Mouse (Mus musculus) adrenal gland, adult 2 months (tissue): ENCODE results near the gene Orai1. TPM values are rescaled to one million over a fixed set of nuclear protein-coding genes. Genes with fewer than 3 reads are reported as not detected.

Experiments used
- DNase-seq: peaks from one replicate; pipeline ENCODE4 v3.0.0; 2021
- polyA plus RNA-seq: library from polyadenylated mRNA; depleted of rRNA; stranded (reverse); fragments of >200 nt; gene quantifications from 2 replicates; pipeline ENCODE4 v1.2.3, GENCODE M21; 2012
- total RNA-seq, 2 experiments: library from RNA; stranded (reverse); gene quantifications; 2 replicates each; pipeline ENCODE4 v1.2.3; 2021

Gene Orai1
- total and polyA plus RNA-seq, 3 experiments = 9.8 to 56.8 (median 13.6) TPM

DNA sequence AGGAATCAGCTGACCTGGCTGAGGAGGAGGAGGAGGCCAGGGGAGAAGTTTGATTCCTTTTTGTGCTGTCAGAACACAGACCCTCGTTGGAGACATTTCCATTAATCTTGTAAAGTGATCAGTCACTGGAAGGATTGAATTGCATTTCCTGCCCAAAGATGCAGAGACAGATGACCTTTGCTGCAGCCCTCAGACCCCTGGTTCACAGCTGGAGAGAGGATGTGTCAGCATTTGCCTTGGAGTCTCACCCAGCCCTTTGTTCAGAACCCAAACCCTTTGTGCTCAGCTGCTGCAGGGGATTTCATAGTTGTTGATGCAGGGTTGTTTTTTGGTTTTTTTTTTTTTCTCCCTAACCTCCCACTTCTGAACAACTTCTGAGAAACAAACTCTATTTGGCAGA, 20.0 kb upstream of the Orai1 start:
- DNase-seq = no peak

DNA sequence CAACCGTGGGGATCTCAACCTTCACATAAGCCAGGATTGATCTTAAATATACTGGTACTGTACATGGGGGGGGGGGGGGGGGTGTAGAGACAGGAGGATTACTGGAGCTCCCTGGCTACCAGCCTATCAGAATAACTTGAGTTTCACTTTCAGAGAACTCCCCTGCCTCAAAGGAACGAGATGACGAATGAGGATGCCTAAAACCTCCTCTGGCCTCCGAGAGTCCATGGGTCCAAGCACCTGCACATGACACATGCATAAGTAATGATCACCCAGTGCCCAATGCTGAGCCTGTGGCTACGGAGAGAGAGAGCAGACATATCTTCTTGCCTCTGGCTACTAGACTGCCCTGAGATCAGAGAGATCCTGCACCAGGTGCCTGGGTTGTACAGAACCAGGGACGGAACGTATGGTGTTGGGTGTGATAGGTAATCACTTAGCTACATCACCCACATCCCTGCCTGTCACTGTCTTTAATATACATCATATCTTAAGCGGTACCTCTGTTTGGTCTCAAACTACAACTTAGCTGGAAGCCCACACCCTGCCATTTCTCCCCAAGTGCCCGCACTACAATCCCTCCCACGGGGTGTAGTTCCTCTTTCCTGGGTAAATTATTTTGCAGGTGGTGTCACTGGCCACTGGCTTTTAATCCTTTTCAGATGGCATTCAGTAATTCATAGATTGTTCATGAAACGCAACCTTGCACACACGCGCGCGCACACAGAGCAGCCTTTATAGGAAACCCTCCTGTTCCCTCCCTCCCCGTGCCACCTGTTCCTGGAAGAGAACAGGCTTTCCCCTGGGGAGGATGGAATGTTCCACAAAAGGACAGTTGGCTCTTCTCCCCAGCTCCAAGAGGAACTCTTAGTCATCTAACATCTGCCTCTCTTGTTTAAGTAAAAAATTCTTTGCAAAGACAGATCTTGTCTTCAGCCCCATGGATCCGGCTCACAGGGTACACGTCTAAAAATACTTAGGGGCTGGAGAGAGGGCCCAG, 17.4 kb upstream of the Orai1 start:
- DNase-seq = no peak

DNA sequence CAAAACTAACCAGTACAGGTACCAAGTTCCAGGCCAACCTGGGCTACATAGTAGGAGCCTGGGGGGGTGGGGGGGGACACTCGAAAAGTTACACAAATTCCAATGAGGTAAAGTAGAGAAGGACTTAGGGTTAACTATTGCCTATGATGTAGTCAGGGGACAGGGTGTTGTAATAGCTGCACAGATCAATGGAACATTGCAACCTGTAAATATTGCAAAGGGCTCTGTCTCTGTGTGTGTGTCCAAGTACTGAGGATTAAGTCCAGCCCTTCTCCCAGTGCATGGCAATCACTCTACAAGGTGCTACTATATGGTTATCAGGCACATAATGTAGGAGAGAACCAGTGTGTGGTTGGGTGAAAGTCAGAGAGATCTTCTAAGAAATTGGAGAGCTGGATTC, 14.0 kb upstream of the Orai1 start:
- DNase-seq = no peak

DNA sequence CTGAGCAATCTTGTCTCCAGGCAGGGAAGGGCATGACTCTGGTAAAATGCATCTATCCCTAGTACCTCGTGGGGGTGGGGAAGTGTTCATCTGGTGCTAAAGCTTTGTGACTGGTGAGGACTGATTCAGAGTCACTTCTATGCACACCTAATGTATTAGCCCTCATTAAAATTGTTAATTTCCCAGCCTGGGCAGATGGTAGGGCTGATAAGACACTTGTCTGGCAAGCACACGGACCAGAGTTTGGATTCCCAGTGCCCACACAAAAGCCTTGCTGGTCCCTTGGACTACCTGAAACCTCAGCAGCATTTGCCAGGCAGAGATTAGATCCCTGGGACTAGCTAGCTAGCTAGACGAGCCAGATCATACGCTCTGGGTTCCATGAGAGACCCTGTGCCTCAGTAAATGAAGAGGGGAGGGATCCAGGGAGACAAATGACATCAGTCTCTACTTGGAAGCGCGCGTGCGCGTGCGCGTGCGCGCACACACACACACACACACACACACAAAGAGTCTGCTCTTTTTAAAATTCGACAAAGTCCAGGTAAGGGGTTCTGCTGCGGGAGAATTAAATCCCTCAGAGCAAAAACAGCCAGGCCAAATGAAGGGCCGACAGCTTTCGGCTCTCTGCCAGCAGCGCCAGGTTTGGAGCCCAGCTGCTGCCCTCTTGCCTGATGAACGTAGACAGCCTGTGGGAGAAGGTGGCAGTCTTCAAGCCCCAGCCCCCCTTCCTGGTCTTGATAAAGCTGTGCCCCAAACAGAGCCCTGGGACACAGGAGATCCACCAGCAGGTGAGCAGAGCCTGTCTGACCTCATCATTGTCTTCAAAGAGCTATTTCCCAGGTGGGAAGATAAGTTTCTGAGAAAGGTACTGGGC, 8.9 kb upstream of the Orai1 start:
- DNase-seq = no peak

DNA sequence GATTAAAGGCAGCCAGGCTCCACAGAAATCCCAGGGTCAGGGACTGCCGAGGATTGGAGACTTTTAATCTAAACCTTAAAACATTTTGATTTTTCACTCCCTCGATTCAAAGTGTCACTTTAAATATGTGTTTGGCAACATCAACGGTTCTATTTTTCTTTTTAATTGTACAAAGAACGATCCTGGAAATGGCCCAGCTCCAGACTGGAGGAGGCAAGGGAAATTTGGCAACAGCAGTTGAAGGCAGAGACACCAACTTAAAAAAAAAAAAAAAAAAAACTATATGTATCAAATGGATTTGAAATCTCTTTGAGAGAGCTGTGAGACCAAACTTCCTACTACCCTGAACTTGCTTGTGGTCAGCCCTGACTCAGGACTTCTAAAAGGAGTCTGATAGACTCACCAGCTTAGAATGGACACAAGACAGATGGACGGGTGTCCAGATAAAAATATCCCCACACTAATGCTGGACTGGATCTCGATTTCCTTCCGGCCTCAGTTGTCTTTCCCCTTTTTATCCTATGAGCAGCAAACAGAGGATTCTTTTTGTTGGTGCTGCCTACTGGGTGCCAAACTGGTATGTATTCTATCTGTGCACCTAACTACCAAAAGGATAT, 5.9 kb upstream of the Orai1 start:
- no peak for DNase-seq

DNA sequence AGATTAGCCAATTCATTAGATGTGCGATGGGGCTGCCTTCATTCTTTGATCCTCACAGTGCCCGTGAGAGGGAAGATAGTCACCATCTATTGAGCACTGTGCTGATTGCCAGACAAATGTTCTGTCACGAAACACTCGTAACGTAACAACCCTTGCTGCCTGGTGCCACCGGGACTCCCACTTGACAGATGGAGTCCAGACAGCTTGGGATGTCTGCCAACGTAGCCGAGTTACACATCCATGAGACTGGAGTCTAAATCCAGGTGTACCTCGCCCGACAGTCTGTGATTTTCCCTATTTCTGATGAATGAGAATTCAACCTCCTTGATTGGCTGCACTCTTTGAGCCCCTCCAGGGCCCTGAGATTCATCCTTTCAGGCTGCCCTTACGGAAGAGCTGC, 5.0 kb upstream of the Orai1 start:
- no peak for DNase-seq

DNA sequence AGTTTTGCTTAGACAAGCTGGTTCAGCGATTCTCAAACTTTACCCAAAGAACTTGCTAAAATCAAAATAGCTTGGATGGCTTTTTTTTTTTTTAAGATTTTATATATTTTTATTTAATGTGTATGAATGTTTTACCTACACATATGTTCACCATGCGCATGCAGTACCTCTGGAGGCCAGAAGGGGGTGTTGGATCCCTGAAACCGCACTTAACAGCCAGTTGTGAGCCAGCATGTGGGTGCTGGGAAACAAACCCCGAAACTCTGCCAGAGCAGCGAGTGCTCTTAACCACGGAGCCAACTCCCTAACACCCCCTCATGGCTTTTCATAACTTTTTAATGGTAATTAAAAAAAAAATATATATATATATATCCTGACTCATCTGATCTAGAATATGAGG, 4.1 kb upstream of the Orai1 start:
- DNase-seq = no peak

DNA sequence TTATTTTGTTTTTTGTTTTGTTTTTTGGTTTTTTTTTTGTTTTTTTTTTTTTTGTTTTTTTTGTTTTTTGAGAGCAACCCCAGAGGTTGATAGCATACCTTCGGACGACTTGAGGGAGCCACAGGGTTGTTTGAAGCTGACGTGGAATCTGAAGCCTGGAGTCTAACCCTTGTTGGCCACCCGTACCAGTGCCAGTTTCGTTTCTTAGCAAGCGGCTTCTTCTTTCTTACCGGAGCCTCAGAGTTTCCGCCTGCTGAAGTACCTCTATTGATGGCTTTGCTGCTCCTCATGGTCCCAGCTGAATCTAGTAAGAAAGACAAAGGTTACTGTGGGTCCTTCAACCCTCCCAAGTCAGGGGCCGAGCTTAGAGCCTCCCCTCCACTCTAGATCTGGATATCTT, 3.2 kb upstream of the Orai1 start:
- DNase-seq = no peak

DNA sequence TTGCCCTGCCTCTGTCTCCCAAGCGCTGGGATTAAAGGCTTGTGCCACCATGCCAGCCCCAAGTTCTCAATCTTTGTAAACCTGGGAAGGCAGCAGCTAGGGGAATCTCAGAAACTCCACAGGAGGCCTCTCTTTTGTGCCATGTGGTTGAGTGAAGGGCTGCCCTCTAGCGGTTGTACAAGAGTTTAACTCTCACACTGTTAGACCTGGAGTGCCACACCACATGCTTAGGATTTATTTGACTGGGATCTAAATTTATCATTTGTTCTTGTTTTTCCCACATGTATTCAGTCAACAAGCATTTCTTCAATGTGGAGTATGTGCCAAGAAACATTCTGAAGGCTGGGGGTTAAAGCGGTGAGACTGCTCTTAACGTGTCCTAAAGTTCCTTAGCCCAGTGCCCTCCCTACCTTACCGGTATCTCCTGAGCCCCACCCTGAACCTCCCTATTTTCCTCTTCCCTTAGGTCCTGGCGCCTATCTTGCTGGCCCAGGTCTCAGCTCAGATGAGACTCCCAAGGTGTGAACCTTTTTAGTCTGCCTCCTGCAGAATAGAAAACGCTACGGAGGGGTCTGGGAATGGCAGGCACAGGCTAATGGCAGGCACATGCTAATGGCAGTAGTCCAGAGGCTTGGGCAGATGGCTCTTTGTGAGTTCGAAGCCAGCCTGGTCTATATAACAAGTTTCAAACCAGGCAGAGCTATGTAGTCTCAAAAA, 1.1 kb upstream of the Orai1 start:
- DNase-seq = peak; percentile 68

DNA sequence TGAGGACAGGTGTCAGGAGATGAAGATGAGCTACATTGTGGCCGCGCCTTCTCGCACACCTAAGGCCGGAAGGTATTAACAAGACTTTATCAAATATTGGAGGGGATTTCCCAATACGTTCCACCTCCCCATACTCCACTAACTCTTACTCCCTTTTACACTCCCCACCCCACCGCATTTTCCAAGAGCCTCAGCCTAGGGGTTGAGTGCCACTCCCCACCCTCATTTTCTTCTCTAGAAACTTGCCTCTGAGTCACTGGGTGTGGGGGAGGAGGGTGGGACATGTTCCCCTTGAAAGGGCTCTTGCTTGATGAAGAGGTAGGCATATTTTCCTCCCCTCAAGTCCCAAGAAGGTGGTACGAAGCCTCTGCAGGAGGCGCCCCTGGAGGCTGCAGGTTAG, 1.0 kb downstream of the Orai1 start:
- no peak for DNase-seq

DNA sequence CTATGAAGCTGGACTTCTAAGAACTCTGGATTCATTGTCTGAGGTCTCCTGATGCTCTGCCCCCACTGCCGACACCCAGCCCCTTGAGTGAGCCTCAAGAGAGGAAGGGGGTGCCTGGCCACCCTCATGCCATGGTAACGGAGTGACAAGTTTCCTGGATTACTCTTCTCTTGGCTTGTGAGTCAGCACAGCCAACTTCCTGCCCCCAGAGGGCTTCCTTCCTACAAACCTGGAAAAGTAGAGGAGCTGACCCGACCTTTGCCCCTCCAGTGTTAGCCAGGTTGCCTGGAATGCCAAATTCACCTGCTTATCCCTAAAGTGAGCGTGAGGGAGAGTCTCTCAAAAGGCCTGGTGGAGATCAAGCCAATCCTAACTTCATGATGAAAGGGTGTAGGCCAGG, 2.6 kb downstream of the Orai1 start:
- DNase-seq = no peak

DNA sequence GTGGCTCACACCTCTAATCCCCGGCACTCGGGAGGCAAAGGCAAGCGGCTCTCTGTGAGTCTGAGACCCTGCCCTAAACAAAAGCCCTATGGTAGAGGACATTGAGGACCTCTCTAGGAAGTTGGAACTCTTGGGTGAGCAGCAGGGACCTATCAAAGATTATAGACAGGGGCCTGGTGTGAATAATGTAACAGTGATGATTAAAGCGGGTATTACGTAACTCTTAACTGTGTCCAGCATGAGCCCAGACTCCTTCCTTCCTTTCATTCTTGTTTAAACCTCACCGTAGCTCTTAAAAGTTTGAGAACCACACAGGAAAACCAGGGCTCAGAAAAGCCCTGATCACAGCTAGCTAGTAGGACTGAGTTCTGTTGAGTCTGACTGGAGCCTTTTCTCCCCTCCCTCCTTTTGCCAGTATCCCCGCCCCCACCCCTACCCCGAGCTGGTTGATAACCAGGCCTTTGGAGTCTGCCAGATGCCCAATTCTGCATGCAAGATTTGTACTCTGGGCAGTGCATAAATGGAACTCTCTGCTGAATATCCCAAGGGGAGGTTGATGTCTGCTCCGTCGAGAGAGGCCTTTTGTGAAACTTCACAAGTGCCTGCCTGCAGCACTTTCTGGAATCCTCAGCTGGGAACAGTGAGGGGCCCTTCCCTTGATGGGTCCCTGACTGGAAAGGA, 4.6 kb downstream of the Orai1 start:
- no peak for DNase-seq

DNA sequence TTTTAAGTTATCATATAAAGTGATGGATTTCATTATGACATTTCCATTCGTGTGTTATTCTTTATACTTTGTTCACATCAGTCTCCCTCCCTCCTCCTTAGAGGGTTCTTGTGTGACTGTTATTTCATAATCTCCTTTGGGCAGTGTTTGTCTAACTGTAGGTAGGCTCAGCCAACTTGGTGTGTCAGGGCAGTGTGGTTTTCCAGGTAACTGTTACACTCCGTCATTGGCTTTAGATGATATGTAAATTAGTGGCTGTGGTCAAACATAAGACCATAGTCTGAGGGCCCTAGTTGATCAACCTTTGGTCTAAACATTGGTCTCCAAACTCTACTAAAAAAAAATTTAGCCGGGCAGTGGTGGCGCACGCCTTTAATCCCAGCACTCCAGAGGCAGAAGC, 5.6 kb downstream of the Orai1 start:
- no peak for DNase-seq

DNA sequence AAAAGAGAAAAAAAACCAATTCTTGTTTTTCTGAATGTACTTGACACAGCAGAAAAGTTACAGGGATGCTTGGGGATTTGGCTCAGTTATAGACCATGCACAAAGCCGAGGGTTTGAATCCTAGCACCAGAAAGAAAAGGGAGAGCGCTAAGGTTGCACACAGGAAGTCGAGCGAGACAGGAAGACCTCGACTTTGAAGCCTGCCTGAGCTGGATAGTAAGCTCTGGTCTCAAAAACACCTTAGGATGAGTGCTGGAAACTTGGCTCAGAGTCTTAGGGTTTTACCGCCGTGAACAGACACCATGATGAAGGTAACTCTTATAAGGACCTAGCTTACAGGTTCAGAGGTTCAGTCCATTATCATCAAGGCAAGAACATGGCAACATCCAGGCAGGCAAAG, 6.6 kb downstream of the Orai1 start:
- DNase-seq = no peak

DNA sequence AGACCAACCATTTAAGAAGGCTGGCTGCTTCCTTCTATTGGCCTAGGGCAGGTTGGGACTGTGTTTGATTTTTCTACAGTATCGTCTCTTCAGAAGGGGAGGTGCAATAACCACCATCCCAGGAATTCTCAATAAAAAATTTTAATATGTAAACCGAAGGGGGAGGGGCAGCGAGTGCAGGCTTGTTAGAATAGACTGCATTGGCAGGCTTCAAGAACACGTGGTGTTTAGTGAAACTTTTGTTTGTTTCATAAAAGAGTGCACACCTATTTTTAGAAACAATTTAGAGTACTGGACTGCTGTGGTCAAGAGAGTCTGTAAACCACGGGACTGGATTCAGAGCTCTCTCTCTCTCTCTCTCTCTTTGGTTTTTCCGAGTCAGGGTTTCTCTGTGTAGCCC, 8.2 kb downstream of the Orai1 start:
- DNase-seq = no peak

DNA sequence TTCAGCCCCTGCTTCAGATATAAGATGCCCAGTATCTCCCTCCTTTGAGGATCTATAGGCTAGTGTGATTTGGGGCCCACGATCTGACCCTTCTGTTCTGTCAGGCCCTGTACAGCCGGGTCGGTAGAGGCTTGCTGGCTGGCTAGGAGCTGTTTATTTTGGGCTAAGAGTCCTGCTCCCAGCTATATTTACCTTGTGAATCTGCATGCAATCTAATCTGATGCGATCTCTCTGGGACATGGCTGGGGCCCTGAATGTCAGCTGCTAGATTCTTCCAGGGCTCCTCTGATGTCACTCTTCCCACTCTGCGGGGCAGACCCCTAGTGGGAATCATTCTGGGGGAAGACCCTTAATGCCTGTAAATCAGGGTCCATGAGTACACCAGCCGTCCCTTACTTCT, 9.4 kb downstream of the Orai1 start:
- no peak for DNase-seq

DNA sequence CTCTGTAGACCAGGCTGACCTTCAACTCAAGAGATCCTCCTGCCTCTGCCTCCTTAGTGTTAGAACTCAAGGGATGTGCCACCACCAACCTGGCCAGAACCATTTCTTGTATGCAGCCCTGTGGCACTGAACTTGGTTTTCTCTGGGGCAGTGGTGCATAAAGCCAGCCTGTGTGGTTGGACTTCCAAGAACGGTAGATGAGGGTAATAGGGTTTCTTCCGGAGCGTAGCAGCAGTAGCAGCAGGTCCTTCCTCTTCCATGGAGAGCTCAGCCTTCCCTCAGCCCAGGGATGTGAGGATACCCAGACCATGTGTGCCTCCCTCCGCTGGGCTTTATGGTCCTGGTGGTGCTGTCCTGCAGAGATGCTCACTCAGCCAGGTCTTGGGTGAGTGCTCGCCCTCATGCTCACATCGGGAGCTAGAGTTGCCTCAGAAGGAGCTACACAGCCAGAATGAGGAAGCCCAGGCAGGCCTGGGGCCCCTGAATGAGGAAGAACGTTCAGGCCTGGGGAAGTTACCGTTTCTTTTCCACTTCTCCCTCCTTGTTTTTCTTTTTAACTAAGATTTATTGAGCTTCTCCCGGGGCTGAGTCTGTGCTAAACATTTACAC, 10.2 kb downstream of the Orai1 start:
- DNase-seq = no peak

DNA sequence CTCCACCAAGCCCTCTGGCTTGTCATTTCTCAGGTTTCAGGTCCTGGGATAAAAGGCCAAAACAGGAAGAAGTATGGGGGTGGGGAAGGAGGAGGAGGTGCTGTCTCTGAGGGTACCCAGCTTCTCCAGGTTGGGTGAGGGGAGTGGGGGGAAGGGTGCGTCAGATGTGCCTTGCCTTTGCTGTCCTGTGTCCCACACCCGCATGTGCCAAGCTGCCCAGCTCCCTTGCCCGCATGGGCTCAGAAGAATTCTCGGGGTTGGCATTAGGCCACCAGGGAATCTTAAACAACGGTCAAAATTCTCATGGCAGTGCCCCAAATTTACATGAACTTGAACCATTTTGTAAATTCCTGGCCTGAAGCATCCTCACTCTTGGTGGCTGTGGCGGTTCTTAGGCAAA, 11.5 kb downstream of the Orai1 start:
- DNase-seq = no peak

DNA sequence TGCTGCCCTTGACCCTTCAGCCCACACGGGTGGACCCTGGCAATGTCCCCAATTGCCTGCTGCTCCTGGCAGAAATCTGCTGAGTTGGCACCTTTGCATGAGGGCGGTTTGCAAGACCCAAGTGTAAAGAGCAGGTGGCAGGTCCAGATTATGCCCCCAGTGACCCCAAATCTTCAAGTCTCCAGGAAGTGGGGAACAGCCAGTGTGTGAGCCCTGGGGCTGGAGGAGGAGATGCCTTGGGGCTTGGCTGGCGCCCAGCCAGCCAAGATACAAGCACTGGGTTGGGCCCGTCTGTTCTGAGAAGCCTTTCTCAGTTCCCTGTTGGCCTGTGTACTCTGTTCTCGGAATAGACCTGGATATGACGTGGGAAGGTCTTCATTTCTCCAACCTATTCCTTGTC, 12.6 kb downstream of the Orai1 start:
- no peak for DNase-seq

DNA sequence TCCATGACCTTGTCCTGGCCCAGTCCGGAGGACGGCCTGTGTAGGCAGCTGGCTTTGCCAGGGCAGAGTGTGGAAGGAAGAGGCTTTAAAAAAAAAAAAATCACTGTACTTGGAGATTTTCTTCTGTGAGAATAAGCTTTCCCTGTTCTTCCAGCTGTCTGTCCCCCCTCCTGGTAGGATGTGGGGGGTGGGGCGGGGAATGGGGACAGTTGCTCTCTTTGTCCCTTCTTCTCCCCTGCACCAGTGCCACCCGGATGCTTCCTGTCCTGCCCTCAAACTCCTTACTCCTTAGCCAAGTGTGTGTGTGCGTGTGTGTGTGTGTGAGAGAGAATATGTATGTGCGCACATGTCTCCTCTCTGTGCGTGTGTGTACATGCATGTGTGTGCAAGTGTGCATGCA, 14.9 kb downstream of the Orai1 start:
- no peak for DNase-seq

DNA sequence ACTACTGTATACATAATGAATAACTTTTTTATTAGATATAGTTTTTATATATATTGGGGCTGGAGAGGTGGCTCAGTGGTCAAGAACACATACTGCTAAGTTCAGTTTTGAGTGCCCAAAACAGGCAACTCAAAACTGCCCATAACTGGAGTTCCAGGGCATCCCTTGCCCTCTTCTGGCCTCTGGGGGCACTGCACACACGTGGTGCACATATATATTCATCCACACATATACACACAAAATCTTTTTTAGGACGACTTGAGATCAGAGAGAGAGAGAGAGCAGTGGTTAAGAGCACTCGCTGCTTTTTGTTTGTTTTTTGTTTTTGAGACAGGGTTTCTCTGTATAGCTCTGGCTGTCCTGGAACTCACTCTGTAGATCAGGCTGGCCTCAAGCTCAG, 16.4 kb downstream of the Orai1 start:
- no peak for DNase-seq
